Mouse (Mus musculus) intestine, embryonic 15.5 days (tissue): ENCODE measurements around the gene Mybph. TPM values are rescaled to one million over a fixed set of nuclear protein-coding genes. Genes with fewer than 3 reads are reported as not detected.

Source experiments
- ATAC-seq: fragments of 200-750 bp; cut with Nextera tagmentation; 2 replicates; pipeline ENCODE4 v1.8.0; 2017; ENCODE audit warnings: moderate TSS enrichment, moderate library complexity
- H3K27ac ChIP-seq: fragments of 300-500 bp; sonication (generic); 2 replicates; pipeline ENCODE4 v1.5.1; 2015; ENCODE audit warnings: mild to moderate bottlenecking, inconsistent platforms
- H3K27me3 ChIP-seq: fragments of 300-500 bp; sonication (generic); replicated peaks from 2 replicates; pipeline ENCODE4 v1.6.1; 2015; ENCODE audit warnings: inconsistent platforms
- H3K36me3 ChIP-seq: fragments of 300-500 bp; sonication (generic); 2 replicates; pipeline ENCODE4 v1.6.1; 2015; ENCODE audit warnings: inconsistent platforms
- H3K4me1 ChIP-seq: fragments of 300-500 bp; sonication (generic); replicated peaks from 2 replicates; pipeline ENCODE4 v1.6.1; 2015; ENCODE audit warnings: inconsistent platforms
- H3K4me2 ChIP-seq: fragments of 300-500 bp; sonication (generic); replicated peaks from 2 replicates; pipeline ENCODE4 v1.6.1; 2015; ENCODE audit warnings: mild to moderate bottlenecking, inconsistent platforms
- H3K4me3 ChIP-seq: fragments of 300-500 bp; sonication (generic); replicated peaks from 2 replicates; pipeline ENCODE4 v1.5.1; 2015; ENCODE audit warnings: inconsistent platforms
- H3K9ac ChIP-seq: fragments of 300-500 bp; sonication (generic); 2 replicates; pipeline ENCODE4 v1.6.1; 2015; ENCODE audit warnings: inconsistent platforms
- H3K9me3 ChIP-seq: fragments of 300-500 bp; sonication (generic); 2 replicates; pipeline ENCODE4 v1.6.1; 2016; ENCODE audit warnings: inconsistent platforms
- WGBS: fragments of 180-500 bp; shearing (Covaris S2); methylation state at CpG from one replicate; pipeline ENCODE4 v1.1.7; 2015; 5-methylcytosine and 5-hydroxymethylcytosine counted together
- polyA plus RNA-seq: library from polyadenylated mRNA; unstranded; fragments of >200 nt; fragmentation: Nextera tagmentation; extraction: Ambion mirVana; gene quantifications from 2 replicates; pipeline ENCODE4 v1.2.1, GENCODE M21; 2015

Mybph gene
- polyA plus RNA-seq, 1 experiment from 2014 or later, result 0.52 TPM

GRCm38 (mm10) chr1:134217028-134217481, 23.8 kb downstream of the Mybph start:
- Histone ChIP-seq H3K4me3 (no peak overlapping the region), H3K4me1 (peaks cover 18% of the 10 kb centered on the region), H3K27ac (peak overlapping the region; percentile 71), H3K9ac (no peak overlapping the region), H3K27me3 (no peaks in the 10 kb centered on the region), H3K36me3 (no peaks in the 10 kb centered on the region), H3K4me2 (peak overlapping the region; percentile 14), H3K9me3 (no peaks in the 10 kb centered on the region)
- ATAC-seq, result peak; percentile 83
- WGBS, result 36% methylated on average over 12 of the region's 12 CpGs

GRCm38 (mm10) chr1:134217942-134218341, 24.7 kb downstream of the Mybph start:
- no peak for ATAC-seq
- Histone ChIP-seq H3K36me3 (no peaks in the 10 kb centered on the region), H3K9ac (no peak overlapping the region), H3K4me1 (peaks cover 24% of the 10 kb centered on the region), H3K9me3 (no peaks in the 10 kb centered on the region), H3K27ac (no peak overlapping the region), H3K4me2 (no peak overlapping the region), H3K27me3 (no peaks in the 10 kb centered on the region), H3K4me3 (no peak overlapping the region)
- 83% methylated on average over 3 of the region's 3 CpGs for WGBS

- H3K9me3 ChIP-seq, result no peaks in the 10 kb centered on the region
- no peak overlapping the region for H3K27ac ChIP-seq
- no peaks in the 10 kb centered on the region for H3K36me3 ChIP-seq
- no peak for ATAC-seq
- no peak overlapping the region for H3K9ac ChIP-seq
- H3K4me3 ChIP-seq, result no peak overlapping the region
- no peaks in the 10 kb centered on the region for H3K27me3 ChIP-seq
- 88% methylated on average over 5 of the region's 5 CpGs for WGBS
- peaks cover 13% of the 10 kb centered on the region for H3K4me1 ChIP-seq
- no peak overlapping the region for H3K4me2 ChIP-seq
Measured at GRCm38 (mm10) chr1:134219608-134220007, 26.4 kb downstream of the Mybph start.

GRCm38 (mm10) chr1:134221172-134221571, 27.9 kb downstream of the Mybph start:
- H3K4me3 ChIP-seq, result no peak overlapping the region
- H3K27me3 ChIP-seq, result no peaks in the 10 kb centered on the region
- WGBS, result 65% methylated on average over 1 of the region's 1 CpGs
- H3K27ac ChIP-seq, result no peak overlapping the region
- no peak for ATAC-seq
- no peaks in the 10 kb centered on the region for H3K36me3 ChIP-seq
- H3K9me3 ChIP-seq, result no peaks in the 10 kb centered on the region
- H3K9ac ChIP-seq, result no peak overlapping the region
- no peak overlapping the region for H3K4me2 ChIP-seq
- peaks cover 8% of the 10 kb centered on the region for H3K4me1 ChIP-seq

GRCm38 (mm10) chr1:134222122-134223055, 29.1 kb downstream of the Mybph start:
- WGBS, result 43% methylated on average over 8 of the region's 8 CpGs
- Histone ChIP-seq H3K9ac (no peak overlapping the region), H3K9me3 (no peaks in the 10 kb centered on the region), H3K4me3 (no peak overlapping the region), H3K4me1 (peaks cover 8% of the 10 kb centered on the region), H3K4me2 (no peak overlapping the region), H3K27me3 (no peaks in the 10 kb centered on the region), H3K36me3 (no peaks in the 10 kb centered on the region), H3K27ac (no peak overlapping the region)
- peak; percentile 41 for ATAC-seq

GRCm38 (mm10) chr1:134224649-134225227, 31.5 kb downstream of the Mybph start:
- 81% methylated on average over 12 of the region's 12 CpGs for WGBS
- Histone ChIP-seq H3K9ac (no peak overlapping the region), H3K27ac (no peak overlapping the region), H3K4me2 (no peak overlapping the region), H3K9me3 (no peaks in the 10 kb centered on the region), H3K4me1 (peaks cover 8% of the 10 kb centered on the region), H3K27me3 (no peaks in the 10 kb centered on the region), H3K36me3 (no peaks in the 10 kb centered on the region), H3K4me3 (no peak overlapping the region)
- no peak for ATAC-seq

- ATAC-seq, result no peak
- H3K27ac ChIP-seq, result no peak overlapping the region
- H3K4me3 ChIP-seq, result no peak overlapping the region
- no peaks in the 10 kb centered on the region for H3K27me3 ChIP-seq
- WGBS, result 92% methylated on average over 5 of the region's 5 CpGs
- no peaks in the 10 kb centered on the region for H3K36me3 ChIP-seq
- no peak overlapping the region for H3K4me2 ChIP-seq
- H3K9ac ChIP-seq, result no peak overlapping the region
- H3K9me3 ChIP-seq, result no peaks in the 10 kb centered on the region
- H3K4me1 ChIP-seq, result peaks cover 8% of the 10 kb centered on the region
Measured at GRCm38 (mm10) chr1:134225375-134225774, 32.1 kb downstream of the Mybph start.

GRCm38 (mm10) chr1:134226739-134227138, 33.5 kb downstream of the Mybph start:
- no peaks in the 10 kb centered on the region for H3K36me3 ChIP-seq
- H3K4me2 ChIP-seq, result no peak overlapping the region
- peak; percentile 75 for ATAC-seq
- no peaks in the 10 kb centered on the region for H3K9me3 ChIP-seq
- H3K4me1 ChIP-seq, result peaks cover 8% of the 10 kb centered on the region
- no peaks in the 10 kb centered on the region for H3K27me3 ChIP-seq
- 61% methylated on average over 8 of the region's 8 CpGs for WGBS
- no peak overlapping the region for H3K9ac ChIP-seq
- no peak overlapping the region for H3K27ac ChIP-seq
- no peak overlapping the region for H3K4me3 ChIP-seq

- ATAC-seq, result no peak
- Histone ChIP-seq H3K4me1 (peaks cover 12% of the 10 kb centered on the region), H3K36me3 (no peaks in the 10 kb centered on the region), H3K27me3 (peaks cover 20% of the 10 kb centered on the region), H3K4me3 (no peak overlapping the region), H3K9ac (no peak overlapping the region), H3K4me2 (no peak overlapping the region), H3K27ac (no peak overlapping the region), H3K9me3 (no peaks in the 10 kb centered on the region)
- WGBS, result 73% methylated on average over 5 of the region's 5 CpGs
Measured at GRCm38 (mm10) chr1:134229806-134230575, 36.7 kb downstream of the Mybph start.

GRCm38 (mm10) chr1:134230638-134231228, 37.5 kb downstream of the Mybph start:
- no peak overlapping the region for H3K4me2 ChIP-seq
- no peak overlapping the region for H3K9ac ChIP-seq
- no peak overlapping the region for H3K4me3 ChIP-seq
- 81% methylated on average over 10 of the region's 10 CpGs for WGBS
- no peak overlapping the region for H3K27ac ChIP-seq
- no peaks in the 10 kb centered on the region for H3K9me3 ChIP-seq
- ATAC-seq, result no peak
- H3K4me1 ChIP-seq, result peaks cover 20% of the 10 kb centered on the region
- peaks cover 28% of the 10 kb centered on the region for H3K27me3 ChIP-seq
- no peaks in the 10 kb centered on the region for H3K36me3 ChIP-seq

GRCm38 (mm10) chr1:134231270-134231669, 38.0 kb downstream of the Mybph start:
- peaks cover 20% of the 10 kb centered on the region for H3K4me1 ChIP-seq
- no peak for ATAC-seq

GRCm38 (mm10) chr1:134231681-134232080, 38.4 kb downstream of the Mybph start:
- Histone ChIP-seq H3K9me3 (no peaks in the 10 kb centered on the region), H3K4me2 (no peak overlapping the region), H3K4me1 (peaks cover 20% of the 10 kb centered on the region), H3K36me3 (no peaks in the 10 kb centered on the region), H3K9ac (no peak overlapping the region), H3K4me3 (no peak overlapping the region), H3K27me3 (peaks cover 34% of the 10 kb centered on the region), H3K27ac (no peak overlapping the region)
- ATAC-seq, result no peak
- WGBS, result 59% methylated on average over 3 of the region's 3 CpGs

More at GRCm38 (mm10) chr1:134231270-134231669, 38.0 kb downstream of the Mybph start:
- Histone ChIP-seq H3K4me3 (no peak overlapping the region), H3K27me3 (peaks cover 33% of the 10 kb centered on the region), H3K9ac (no peak overlapping the region), H3K4me2 (no peak overlapping the region), H3K36me3 (no peaks in the 10 kb centered on the region), H3K27ac (no peak overlapping the region), H3K9me3 (no peaks in the 10 kb centered on the region)
- 86% methylated on average over 3 of the region's 3 CpGs for WGBS
